Mouse (Mus musculus): ENCODE measurements around the gene Pygo1.

Pygo1 gene

DNA sequence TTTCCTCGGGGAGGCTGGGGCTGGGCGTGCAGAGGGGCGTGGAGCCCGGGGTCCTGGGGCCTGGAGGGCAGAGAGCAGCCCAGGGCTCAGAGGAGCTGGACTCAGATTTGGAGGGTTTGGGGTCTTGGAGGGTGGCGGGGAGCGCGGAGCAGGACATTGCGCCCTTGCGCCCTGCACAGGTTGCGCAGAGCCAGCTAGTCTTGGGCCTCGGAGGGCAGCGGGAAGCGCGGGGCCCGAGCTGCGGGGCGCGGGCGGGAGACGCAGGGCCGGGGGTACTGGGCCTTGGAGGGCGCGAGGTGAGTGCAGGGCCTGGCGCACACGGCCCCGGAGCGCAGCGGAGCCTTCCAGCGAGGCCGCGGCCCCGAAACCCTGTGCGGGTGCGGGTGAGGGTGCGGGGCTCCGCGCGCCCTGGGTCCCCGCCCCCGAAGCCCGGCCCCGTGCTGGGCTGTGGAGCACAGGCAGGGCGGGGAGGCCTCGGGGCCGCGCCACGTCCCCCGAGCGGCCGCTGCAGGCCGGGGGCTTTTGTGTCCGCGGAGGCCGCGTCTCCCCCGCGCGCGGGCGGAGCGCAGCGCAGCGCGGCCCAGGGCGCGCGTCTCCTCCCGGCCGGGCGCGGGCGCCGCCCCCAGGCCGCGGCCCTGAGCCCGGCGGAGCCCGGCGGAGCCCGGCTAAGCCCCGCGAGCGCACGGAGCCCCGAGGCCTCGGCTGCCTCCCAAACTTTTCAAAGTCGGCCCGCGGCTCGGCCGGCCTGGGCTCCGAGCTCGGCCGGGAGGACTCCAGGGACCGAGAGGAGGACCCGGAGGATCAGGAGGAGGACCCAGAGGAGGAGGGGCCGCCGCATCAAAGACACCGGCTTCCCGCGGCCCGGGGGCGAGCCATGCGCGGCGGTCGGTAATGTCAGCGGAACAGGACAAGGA is at the start of gene Pygo1:
Gene Pygo1, plus strand, starts transcription at position 625 of the 914 bp plus-strand sequence.
- DNase-seq: no peak

GRCm38 (mm10) chr9:72875878-72876277 is 49.6 kb upstream of the Pygo1 start:
- DNase-seq: no peak

DNA sequence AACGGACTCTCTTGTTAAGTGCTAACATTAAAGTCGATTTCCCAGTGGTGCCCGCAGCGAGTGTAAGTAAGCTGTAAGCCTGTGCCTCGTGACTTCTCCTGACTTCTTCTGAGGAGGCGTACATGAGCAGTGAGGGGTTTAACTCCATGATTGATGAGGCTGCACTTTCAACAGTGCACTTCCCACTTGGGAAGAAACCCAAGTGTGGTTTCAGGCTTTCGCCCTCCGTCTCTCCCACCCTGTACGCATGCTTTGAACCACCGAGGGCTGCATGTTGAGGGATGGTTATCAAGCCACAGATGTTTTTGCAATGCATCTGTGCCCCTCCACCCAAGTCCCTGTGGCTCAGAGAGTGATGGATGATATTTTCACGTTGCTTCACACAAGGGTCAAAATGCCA is 47.5 kb upstream of the Pygo1 start:
- DNase-seq: no peak

DNA sequence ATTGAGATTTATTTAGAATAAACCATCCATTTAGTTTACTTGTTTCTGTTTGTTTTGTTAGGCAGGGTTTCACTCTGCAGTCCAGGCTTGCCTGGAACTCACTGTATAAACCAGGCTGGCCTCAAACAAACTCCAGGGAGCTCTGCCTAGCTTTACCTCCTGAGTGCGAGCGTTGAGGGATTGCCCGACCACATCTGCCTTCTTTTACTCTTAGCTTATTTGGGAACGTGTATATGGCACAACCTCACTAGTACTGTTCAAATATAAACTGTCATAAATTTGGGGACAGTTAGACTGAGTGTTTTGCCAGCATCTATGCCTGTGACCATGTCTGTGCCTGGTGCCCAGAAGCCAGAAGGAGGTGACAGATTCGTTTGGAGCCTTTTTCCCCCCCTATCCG is 46.8 kb upstream of the Pygo1 start:
- no peak for DNase-seq

DNA sequence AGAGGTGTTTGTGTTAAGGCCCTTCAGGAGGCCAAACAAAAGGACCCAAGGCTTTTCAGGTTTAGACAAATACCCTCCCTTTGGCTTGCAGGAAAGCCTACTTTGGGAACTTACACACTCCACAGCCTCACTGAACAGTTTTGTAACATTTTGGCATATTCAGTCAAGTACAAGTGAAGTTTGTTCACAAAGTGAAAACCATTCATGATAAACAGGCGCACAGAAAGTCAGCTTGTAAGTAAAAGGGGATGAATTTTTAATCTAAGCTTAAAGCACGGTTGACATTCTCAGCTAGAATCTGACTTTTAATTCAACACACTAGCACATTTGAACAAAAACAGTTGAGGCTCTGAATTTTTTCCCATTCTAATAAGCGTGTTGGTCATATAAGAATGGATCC is 45.8 kb upstream of the Pygo1 start:
- DNase-seq: no peak

GRCm38 (mm10) chr9:72880225-72880960 is 45.1 kb upstream of the Pygo1 start:
- no peak for DNase-seq

DNA sequence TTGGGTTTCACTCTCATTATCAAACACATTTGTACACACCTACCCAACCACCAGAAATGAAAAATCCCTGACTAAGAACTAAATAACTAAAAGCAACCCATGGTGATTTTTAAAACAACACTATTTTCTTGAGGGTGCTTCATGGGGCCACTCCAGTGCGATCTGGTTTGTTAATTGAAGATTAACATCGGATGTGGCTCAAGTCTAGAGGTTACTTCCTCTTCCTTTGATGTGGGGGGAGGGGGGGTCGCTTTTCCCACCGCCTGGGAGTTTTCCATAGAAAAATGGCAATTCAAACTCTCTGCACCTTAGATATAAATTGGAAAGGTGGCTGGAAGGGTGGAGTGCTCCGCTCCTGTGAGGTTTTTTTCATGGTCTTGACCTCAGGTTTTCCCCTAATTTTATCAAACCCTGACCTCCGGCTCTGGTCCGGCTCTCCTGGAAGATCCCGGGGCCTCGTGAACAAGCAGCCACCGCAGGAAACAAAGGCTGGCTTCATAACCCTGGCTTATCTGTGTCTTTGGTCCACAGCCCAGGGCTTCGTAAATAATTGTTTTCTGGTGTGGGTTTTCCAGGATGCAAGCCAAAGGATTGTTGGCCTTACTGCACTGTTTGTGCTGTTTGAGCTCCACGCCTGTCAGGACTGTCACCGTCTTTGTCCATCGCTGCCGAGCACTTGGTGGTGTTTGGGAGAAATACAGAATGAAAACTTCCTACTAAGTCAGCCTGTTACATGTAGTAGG is 44.2 kb upstream of the Pygo1 start:
- peak; percentile 81 for DNase-seq

DNA sequence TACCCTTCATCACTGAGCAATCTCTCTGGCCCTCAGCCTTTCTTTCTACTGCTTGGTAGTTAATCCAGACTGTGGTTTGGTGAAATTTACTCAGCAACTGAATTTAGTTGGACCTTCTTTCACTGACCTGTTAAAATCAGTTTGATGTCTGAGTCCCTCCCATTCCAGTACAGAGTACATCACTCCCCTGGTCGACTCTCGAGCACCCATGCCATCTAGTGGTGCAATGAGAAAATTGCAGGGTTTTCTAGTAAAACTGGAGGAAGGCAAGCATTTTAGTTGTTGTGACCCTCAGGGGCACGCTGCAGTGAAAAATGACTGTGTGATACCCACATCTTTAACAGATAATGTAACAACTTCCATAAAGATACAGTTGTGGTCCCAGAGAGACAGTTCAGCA is 41.5 kb upstream of the Pygo1 start:
- peak; percentile 53 for DNase-seq

- DNase-seq: no peak
These were observed 35.7 kb upstream of the Pygo1 start for GRCm38 (mm10) chr9:72889777-72890176.

DNA sequence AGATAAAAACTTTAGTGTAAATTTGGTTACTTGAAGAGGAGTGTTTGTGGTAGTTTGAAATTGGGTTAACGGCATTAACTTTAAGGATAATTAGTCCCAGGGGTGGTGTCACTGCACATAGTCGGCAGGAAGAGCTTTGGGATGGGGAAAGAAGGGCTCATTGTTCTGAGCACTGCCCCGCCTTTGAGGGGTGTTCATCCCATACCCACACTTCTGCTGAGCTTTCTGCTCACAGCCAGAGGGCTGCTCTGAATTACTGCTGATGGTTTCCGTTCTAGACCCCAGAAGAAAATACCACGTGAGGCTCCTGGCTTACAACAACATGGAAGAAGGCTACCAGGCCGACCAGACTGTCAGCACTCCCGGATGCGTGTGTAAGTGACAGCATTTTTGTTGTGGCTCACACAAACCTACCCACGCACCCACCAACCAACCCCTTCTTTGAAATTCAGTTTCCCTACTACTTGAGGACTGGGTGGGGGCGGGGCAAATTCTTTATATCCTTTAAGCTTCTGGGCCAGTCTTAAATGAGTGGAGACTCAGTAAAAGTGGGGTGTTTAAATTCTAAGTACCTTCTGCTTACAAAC is 34.9 kb upstream of the Pygo1 start:
- DNase-seq: no peak

DNA sequence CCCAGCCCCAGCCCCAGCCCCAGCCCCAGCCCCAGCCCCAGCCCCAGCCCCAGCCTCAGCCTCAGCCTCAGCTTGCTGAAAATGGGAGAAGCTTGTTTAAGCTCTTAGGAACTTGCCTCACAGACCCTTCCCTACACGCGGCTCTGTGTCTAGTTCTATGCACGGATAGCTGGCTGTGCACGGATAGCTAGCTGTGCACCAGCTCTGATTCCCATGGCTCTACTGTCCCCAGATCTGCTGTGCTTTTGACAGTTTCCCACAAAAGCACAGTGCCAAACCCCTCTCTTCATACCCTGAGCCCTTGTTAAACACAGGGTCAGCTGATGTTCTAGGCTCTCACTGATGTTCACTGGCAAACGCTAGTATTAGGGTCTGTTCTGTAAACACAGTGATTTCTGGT is 32.7 kb upstream of the Pygo1 start:
- no peak for DNase-seq

- DNase-seq: no peak
These were observed 30.6 kb upstream of the Pygo1 start for GRCm38 (mm10) chr9:72894796-72895352.

- DNase-seq: no peak
These were observed 23.4 kb upstream of the Pygo1 start for GRCm38 (mm10) chr9:72902057-72902456.

- no peak for DNase-seq
These were observed 22.8 kb upstream of the Pygo1 start for GRCm38 (mm10) chr9:72902611-72903010.

DNA sequence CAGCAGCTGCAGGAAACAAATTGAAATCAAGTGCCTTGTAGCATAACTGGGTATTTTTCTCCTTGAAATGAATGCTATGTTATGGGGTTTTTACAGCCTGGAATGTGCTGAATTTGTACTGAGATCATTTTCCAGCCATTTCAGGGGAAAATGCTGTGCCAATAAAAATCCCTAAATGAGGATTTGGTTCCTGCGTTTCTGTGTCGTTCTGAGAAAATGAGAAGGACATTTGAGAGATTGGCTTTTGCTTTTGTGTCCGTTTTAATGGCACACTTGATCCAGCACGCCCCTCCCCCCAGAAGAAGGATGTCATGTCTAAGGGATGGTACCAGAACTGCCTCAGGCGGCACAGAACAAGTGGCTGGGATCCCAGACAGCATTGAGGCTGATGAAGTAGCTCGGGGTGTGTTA is 18.7 kb upstream of the Pygo1 start:
- no peak for DNase-seq

- DNase-seq: no peak
These were observed 14.1 kb upstream of the Pygo1 start for GRCm38 (mm10) chr9:72911381-72911780.

- DNase-seq: no peak
These were observed 11.9 kb upstream of the Pygo1 start for GRCm38 (mm10) chr9:72913551-72913950.

DNA sequence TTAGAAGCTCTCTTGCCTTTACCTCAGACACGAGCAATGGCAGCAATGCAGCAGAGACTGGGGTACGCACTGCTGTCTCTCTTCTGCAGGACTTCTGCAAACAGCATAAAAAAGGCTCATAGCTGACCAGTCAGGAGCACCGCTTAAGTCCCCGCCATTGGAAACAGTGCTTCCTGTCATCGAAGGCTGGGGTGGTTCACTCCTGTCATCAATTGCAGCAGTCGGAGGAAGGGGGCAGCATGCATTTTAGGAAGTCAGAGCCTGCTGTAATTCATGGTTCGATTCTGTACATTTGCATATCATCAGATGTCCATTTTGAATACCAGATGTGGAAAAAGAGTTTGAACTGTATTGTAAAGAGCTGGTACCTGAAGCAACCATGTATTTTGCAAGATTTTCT is 9.7 kb upstream of the Pygo1 start:
- DNase-seq: no peak

DNA sequence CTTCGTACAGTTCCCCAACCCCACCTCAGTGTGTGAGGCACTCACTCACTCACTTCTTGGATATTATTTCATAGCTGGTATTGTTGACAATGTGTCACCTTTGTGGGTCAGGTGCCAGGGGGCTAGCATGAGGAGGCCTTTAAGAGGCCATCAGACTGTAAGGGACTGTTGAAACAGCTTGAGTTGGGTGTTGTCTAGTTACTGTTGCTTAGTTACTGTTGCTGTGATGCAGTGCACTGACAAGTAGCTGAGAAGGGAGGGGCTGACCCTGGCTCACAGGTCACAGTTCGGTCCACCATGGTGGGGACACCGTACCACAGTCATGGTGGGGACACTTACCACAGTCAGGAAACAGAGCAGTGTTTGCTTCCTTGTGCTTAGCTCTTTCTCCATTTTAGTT is 2.4 kb upstream of the Pygo1 start:
- DNase-seq: no peak

DNA sequence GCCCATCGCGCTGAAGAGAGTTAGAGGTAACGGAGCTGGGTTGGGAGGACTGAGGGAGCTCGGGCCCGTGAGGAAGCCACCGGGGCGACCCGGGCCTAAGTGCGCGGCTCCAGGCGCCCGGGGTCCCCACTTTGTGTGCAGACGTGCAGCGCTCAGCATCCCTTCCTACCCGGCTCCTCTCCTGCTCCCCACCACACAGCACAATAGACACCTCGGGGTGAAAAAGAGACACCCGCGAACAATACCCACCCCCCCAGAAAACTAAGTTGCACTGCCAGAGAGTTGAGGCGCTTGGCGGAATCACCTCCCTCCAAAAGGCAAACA is 452 bp downstream of the Pygo1 start:
- no peak for DNase-seq

GRCm38 (mm10) chr9:72931166-72931790 is 5.8 kb downstream of the Pygo1 start:
- DNase-seq: no peak

DNA sequence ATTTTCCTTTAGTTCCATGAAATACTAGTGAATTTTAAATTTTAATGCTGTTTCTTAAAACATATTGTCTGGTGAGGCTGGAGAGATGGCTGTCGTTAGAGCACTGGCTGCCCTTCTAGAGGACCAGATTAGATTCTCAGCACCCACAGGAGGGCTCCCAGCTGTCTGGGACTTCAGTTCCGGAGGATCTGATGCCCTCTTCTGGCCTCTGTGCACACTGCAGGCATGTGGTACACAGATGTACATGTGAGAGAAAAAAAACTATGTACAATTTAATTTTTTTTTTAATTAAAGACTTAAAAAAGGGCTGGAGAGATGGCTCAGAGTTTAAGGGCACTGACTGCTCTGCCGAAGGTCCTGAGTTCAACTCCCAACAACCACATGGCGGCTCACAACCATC is 9.9 kb downstream of the Pygo1 start:
- DNase-seq: no peak

All from kidney, adult 9 months (tissue).